8 mouse cellular contexts compared by ENCODE assay signal in genomic region chr15:99295484-99295981, GRCm38 (mm10). TPM values are rescaled to one million over a fixed set of nuclear protein-coding genes. Genes with fewer than 3 reads are reported as not detected.
DNase-seq lines count a peak whose midpoint lies in the region; ATAC-seq and TF ChIP-seq lines count a peak whose summit lies in the region.

Fam186b (minus strand) TSS chr15:99295888.

- no peak for ATAC-seq in G1E (ENCODE audit: extremely low read depth, insufficient number of reproducible peaks, low FRiP score, poor library complexity, severe bottlenecking)
- peak; percentile 6; the same call in 1 of the 2 replicates for ATAC-seq in heart, postnatal 0 days (ENCODE audit: insufficient read depth, low read depth)
- ATAC-seq in midbrain, embryonic 13.5 days = peak; percentile 74

- peak within 1 kb of the TSS; percentile 87 for H3K27ac ChIP-seq in layer of hippocampus, adult 2 months
- peak within 1 kb of the TSS; percentile 75 for H3K27ac ChIP-seq in heart, postnatal 0 days (ENCODE audit: low read depth)
- H3K27ac ChIP-seq in midbrain, embryonic 13.5 days = peak within 1 kb of the TSS; percentile 91

- peak in 1 of 2 experiments; percentile 28 for DNase-seq in layer of hippocampus, adult 2 months (ENCODE audit: low spot score in 2 of 2)
- no peak for DNase-seq in layer of hippocampus, adult 9-11 months
- no peak for DNase-seq in G1E (ENCODE audit: low spot score)
- DNase-seq in cerebellum, postnatal 25 days = peak; percentile 55 to 65
- peak; percentile 11 for DNase-seq in heart, postnatal 0 days (ENCODE audit: low spot score)
- DNase-seq in kidney, postnatal 25 days = peak; percentile 45 to 63
- peak; percentile 60 for DNase-seq in thymus, postnatal 4 days

- WGBS in heart, postnatal 0 days = 1% methylated on average over 17 of the region's 17 CpGs
- 2% methylated on average over 13 of the region's 17 CpGs for WGBS in midbrain, embryonic 13.5 days

- H3K9me3 ChIP-seq in G1E (replicated peaks) = no peaks in the 10 kb centered on the region
- no peaks in the 10 kb centered on the region for H3K9me3 ChIP-seq in heart, postnatal 0 days (replicated peaks; ENCODE audit: control insufficient read depth, low read length)
- no peaks in the 10 kb centered on the region for H3K9me3 ChIP-seq in midbrain, embryonic 13.5 days

- peaks cover 7% of the 10 kb centered on the region; the same call in 1 of the 2 replicates for H3K27me3 ChIP-seq in G1E (ENCODE audit: insufficient read depth, low read length)
- no peaks in the 10 kb centered on the region for H3K27me3 ChIP-seq in heart, postnatal 0 days (ENCODE audit: control insufficient read depth, insufficient read depth, low read length)
- no peaks in the 10 kb centered on the region for H3K27me3 ChIP-seq in midbrain, embryonic 13.5 days

- H3K4me2 ChIP-seq in heart, postnatal 0 days (ENCODE audit: low read depth, low read length) = peak within 1 kb of the TSS; percentile 73
- peak within 1 kb of the TSS; percentile 71 for H3K4me2 ChIP-seq in midbrain, embryonic 13.5 days (replicated peaks)

- TF ChIP-seq EP300 in heart, postnatal 0 days (IDR thresholded peaks at IDR 0.05; ENCODE audit: low read depth) = no peak

- H3K4me3 ChIP-seq in layer of hippocampus, adult 2 months = peak within 1 kb of the TSS; percentile 86
- H3K4me3 ChIP-seq in G1E (ENCODE audit: low read depth, low read length) = peak within 1 kb of the TSS; percentile 74
- H3K4me3 ChIP-seq in heart, postnatal 0 days (ENCODE audit: low read depth, low read length) = peak within 1 kb of the TSS; percentile 65
- peak within 1 kb of the TSS; percentile 67 for H3K4me3 ChIP-seq in midbrain, embryonic 13.5 days (replicated peaks)

- H3K4me1 ChIP-seq in G1E (ENCODE audit: insufficient read depth, low read depth, low read length) = peaks cover 29% of the 10 kb centered on the region
- peaks cover 14% of the 10 kb centered on the region for H3K4me1 ChIP-seq in heart, postnatal 0 days (ENCODE audit: control insufficient read depth, insufficient read depth)
- H3K4me1 ChIP-seq in midbrain, embryonic 13.5 days (replicated peaks) = peaks cover 23% of the 10 kb centered on the region

- peak within 1 kb of the TSS; percentile 62 for H3K9ac ChIP-seq in heart, postnatal 0 days (replicated peaks; ENCODE audit: low read depth, low read length)
- peak within 1 kb of the TSS; percentile 83 for H3K9ac ChIP-seq in midbrain, embryonic 13.5 days (replicated peaks)

- H3K36me3 ChIP-seq in G1E (replicated peaks) = peaks cover 6% of the 10 kb centered on the region
- no peaks in the 10 kb centered on the region for H3K36me3 ChIP-seq in heart, postnatal 0 days (replicated peaks; ENCODE audit: control insufficient read depth, insufficient read depth, low read length)
- 0 out of 2 replicates have a peak, but pooled peaks cover 3% of the 10 kb centered on the region for H3K36me3 ChIP-seq in midbrain, embryonic 13.5 days

- no peak for TF ChIP-seq CTCF in layer of hippocampus, adult 2 months (conservative IDR thresholded peaks at IDR 0.05)
- no peak for TF ChIP-seq CTCF in G1E (IDR thresholded peaks at IDR 0.05; ENCODE audit: low read depth, low read length)
- TF ChIP-seq CTCF in heart, postnatal 0 days (IDR thresholded peaks at IDR 0.05; ENCODE audit: low read depth) = no peak

RNA-seq across cellular contexts. Expression of gene Fam186b, which starts in this region (rescaled TPM):
- total RNA-seq in layer of hippocampus, adult 2 months (2021) = 1 to 10 TPM; 1.2 to 1.9 TPM
- total RNA-seq in G1E (2014; fragmentation: Nextera tagmentation) (not detected in 2 replicates), G1E (2017) (0.12 TPM in 1 of 2 replicates, not detected in the other)
- polyA plus RNA-seq in G1E (2012) = not detected in 2 replicates
- not detected in 2 replicates for total RNA-seq in heart, postnatal 0 days (2014; rRNA removed; ENCODE audit: low replicate concordance)
- polyA plus RNA-seq in heart, postnatal 0 days (2015; fragmentation: Nextera tagmentation; extraction: Ambion mirVana) = 0.07 and 0.22 TPM in 2 replicates
- polyA plus RNA-seq in midbrain, embryonic 13.5 days (2015; fragmentation: Nextera tagmentation; extraction: Ambion mirVana) = 0.35 TPM in 2 replicates

Comparison
In these comparisons a context has a peak if more than half of its experiments do, and no peak if none do; other contexts are left out.
1. Peak in DNase-seq, ATAC-seq, H3K4me3 ChIP-seq, H3K27ac ChIP-seq, H3K9ac ChIP-seq and H3K4me2 ChIP-seq in heart, postnatal 0 days; RNA of the gene not detected or under 1 TPM.
2. Peak in ATAC-seq, H3K4me3 ChIP-seq, H3K27ac ChIP-seq, H3K9ac ChIP-seq and H3K4me2 ChIP-seq in midbrain, embryonic 13.5 days; RNA of the gene not detected or under 1 TPM.
3. DNase-seq: peak in cerebellum, postnatal 25 days (2 of 2), kidney, postnatal 25 days (2 of 2) and thymus, postnatal 4 days (single experiment); none in layer of hippocampus, adult 9-11 months (single experiment) and G1E (single experiment).
4. Peak in every context shown above with its lines, with median percentiles within 50 percentile points of each other: H3K27ac ChIP-seq and H3K4me3 ChIP-seq.